Mouse (Mus musculus): Measurements from ENCODE around the gene Synpo2.

DNA sequence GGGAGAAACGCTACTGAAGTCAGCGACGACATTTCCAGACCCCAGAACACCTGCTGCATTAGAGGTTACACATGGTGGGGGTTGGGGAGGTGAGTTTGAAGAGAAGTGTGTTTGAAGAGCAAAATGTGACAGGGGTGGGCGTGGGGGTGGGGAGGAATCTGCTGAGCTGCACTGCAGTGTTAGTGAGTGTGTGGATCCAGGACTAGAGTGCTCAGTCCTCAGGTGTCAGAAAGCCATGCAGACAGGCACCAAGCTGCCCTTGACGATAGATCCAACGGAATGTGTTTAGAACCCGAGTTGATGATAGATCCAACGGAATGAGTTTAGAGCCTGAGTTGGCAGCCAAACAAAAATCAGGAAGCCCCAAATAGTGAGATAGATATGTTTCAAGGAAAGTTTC lies 89.4 kb downstream of the Synpo2 start:
- TF ChIP-seq CTCF (IDR thresholded peaks at IDR 0.05; ENCODE audit: borderline replicate concordance, extremely low read depth, insufficient read depth, insufficient read length) (no peak), POLR2A (IDR thresholded peaks at IDR 0.05; ENCODE audit: borderline replicate concordance, extremely low read depth, insufficient read depth, insufficient read length, poor library complexity, severe bottlenecking) (no peak)

Data from brain, embryonic 14.5 days (tissue).